Mouse (Mus musculus) forebrain, embryonic 10.5 days (tissue): ENCODE results near the gene Naalad2. TPM values are rescaled to one million over a fixed set of nuclear protein-coding genes. Genes with fewer than 3 reads are reported as not detected.
"Not testable (repeated sequence)": the region's sequence is repeated elsewhere in the genome, so short reads cannot be mapped to it uniquely, and the experiment has no call there.

ENCODE experiments used
- DNase-seq: peaks from one replicate; pipeline ENCODE4 v3.0.0-alpha.2; 2017; ENCODE audit warnings: low spot score; ENCODE audit errors: extremely low spot score
- H3K27ac ChIP-seq: fragments of 300-500 bp; sonication (generic); 2 replicates; pipeline ENCODE4 v1.5.1; 2016; ENCODE audit warnings: mild to moderate bottlenecking
- H3K27me3 ChIP-seq: fragments of 300-500 bp; sonication (generic); 2 replicates; pipeline ENCODE4 v1.6.1; 2016; ENCODE audit warnings: mild to moderate bottlenecking; ENCODE audit not compliant: poor library complexity, severe bottlenecking
- H3K36me3 ChIP-seq: fragments of 300-500 bp; sonication (generic); replicated peaks from 2 replicates; pipeline ENCODE4 v1.6.1; 2016; ENCODE audit warnings: mild to moderate bottlenecking, moderate library complexity
- H3K4me1 ChIP-seq: fragments of 300-500 bp; sonication (generic); 2 replicates; pipeline ENCODE4 v1.6.1; 2016
- H3K4me3 ChIP-seq: fragments of 300-500 bp; sonication (generic); 2 replicates; pipeline ENCODE4 v1.5.1; 2016; ENCODE audit warnings: mild to moderate bottlenecking, moderate library complexity
- H3K9me3 ChIP-seq: fragments of 300-500 bp; sonication (generic); 2 replicates; pipeline ENCODE4 v1.6.1; 2016; ENCODE audit warnings: mild to moderate bottlenecking, moderate library complexity
- WGBS: fragments of 180-500 bp; shearing (Covaris S2); methylation state at CpG from one replicate; pipeline ENCODE4 v1.1.7; 2016; 5-methylcytosine and 5-hydroxymethylcytosine counted together
- polyA plus RNA-seq: library from polyadenylated mRNA; unstranded; fragments of >200 nt; fragmentation: Nextera tagmentation; extraction: Ambion mirVana; gene quantifications from 2 replicates; pipeline ENCODE4 v1.2.1, GENCODE M21; 2016

Gene Naalad2
- polyA plus RNA-seq, 1 experiment from 2014 or later, result 0.33 TPM

DNA sequence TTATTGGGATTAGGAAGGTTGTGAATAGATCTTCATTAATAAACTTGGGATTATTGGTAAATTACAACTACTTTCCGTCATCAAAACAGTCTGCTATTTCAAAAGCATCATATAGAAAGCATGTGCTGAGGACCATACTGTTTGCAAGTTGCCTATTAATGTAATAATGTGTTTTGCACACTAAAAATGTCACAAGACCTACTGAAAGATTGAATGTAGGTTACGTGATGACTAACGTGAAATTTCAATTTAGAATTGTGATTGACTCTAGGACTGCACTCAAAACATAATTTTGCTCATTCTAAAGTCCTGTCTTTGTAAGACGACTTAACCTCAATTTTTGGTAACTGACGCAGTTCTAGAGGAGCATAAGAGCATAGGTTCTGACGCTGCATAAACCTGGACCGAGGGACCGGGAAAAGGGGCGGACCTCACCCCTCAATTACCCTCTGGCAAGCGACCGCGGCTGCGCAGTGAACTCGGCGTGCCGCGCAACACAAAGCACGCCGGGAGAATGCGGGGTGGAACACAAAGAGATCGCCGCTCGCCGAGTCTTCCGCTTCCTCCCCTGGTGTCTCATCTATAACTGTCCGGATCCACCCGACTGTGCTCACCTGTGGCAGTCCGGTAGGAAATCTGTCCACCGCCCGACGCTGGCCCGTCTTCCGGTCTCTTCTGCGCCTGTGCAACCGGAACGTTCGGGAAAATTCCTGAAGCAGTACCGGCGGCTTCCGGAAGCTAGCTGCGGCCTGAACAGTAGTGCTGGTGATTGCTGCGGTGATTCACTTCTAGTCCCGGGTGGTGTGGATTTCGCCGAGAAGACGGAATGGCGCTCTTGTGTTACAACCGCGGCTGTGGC lies 111.0 kb downstream of the Naalad2 start, which contains the start of gene Chordc1:
TSS of gene Chordc1 (plus strand) at position 555 of the 859 bp plus-strand sequence.
- H3K27ac ChIP-seq, result peak within 1 kb of the TSS; percentile 96
- DNase-seq, result peak; percentile 95
- H3K4me1 ChIP-seq, result peaks cover 16% of the 10 kb centered on the region
- H3K4me3 ChIP-seq, result peak within 1 kb of the TSS; percentile 83
- WGBS, result 4% methylated on average over 49 of the region's 49 CpGs
- H3K9me3 ChIP-seq, result no peaks in the 10 kb centered on the region
- H3K36me3 ChIP-seq, result peaks cover 13% of the 10 kb centered on the region
- H3K27me3 ChIP-seq, result no peaks in the 10 kb centered on the region

- WGBS, result 34% methylated on average over 5 of the region's 5 CpGs
- not testable (repeated sequence) for H3K36me3 ChIP-seq, H3K4me3 ChIP-seq, H3K27me3 ChIP-seq, H3K4me1 ChIP-seq, H3K9me3 ChIP-seq, DNase-seq, H3K27ac ChIP-seq
Observed at GRCm38 (mm10) chr9:18278693-18279092, 124.1 kb downstream of the Naalad2 start.

- 65% methylated on average over 1 of the region's 1 CpGs for WGBS
- no peak for DNase-seq
- no peak overlapping the region for H3K27ac ChIP-seq
Observed at GRCm38 (mm10) chr9:18277497-18277896, 125.3 kb downstream of the Naalad2 start.

DNA sequence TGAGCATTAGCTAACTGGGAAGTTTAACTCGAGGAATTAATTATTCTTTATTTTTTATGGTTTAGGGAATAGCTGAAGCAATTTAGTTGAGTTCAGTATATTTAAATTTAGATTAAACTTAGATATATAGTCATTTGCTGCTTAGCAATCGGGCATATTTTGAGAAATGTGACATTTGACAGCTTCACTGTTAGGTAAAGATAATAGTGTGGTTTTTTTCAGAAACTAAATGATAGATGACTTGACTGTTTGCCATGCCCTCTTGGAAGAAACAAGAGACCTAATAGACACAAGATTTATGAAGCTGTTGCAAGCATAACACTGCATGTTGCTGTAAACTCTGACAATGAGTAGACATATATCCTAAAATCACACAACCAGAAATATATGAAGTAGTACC lies 126.0 kb downstream of the Naalad2 start:
- Histone ChIP-seq H3K9me3 (no peaks in the 10 kb centered on the region), H3K27ac (no peak overlapping the region), H3K4me3 (no peak overlapping the region), H3K36me3 (no peaks in the 10 kb centered on the region), H3K4me1 (no peaks in the 10 kb centered on the region), H3K27me3 (no peaks in the 10 kb centered on the region)
- WGBS, result 71% methylated on average over 2 of the region's 2 CpGs
- no peak for DNase-seq

More at GRCm38 (mm10) chr9:18277497-18277896, 125.3 kb downstream of the Naalad2 start:
- Histone ChIP-seq H3K27me3 (no peaks in the 10 kb centered on the region), H3K36me3 (no peaks in the 10 kb centered on the region), H3K4me1 (no peaks in the 10 kb centered on the region), H3K9me3 (no peaks in the 10 kb centered on the region), H3K4me3 (no peak overlapping the region)

- H3K27ac ChIP-seq, result no peak overlapping the region
- DNase-seq, result no peak
- H3K36me3 ChIP-seq, result no peaks in the 10 kb centered on the region
- H3K4me3 ChIP-seq, result no peak overlapping the region
- H3K4me1 ChIP-seq, result no peaks in the 10 kb centered on the region
- no peaks in the 10 kb centered on the region for H3K27me3 ChIP-seq
- 95% methylated on average over 1 of the region's 1 CpGs for WGBS
- no peaks in the 10 kb centered on the region for H3K9me3 ChIP-seq
Observed at GRCm38 (mm10) chr9:18275901-18276300, 126.9 kb downstream of the Naalad2 start.

Other genes starting within 250 kb of the Naalad2 start
- gene Chordc1, start 110.9 kb downstream of the Naalad2 start, polyA plus RNA-seq, result 130 and 160 TPM in 2 replicates
- gene Ubtfl1, start 1.4 kb upstream of the Naalad2 start, polyA plus RNA-seq, result not detected in 2 replicates
- not detected in 2 replicates for gene Mbd3l2, start 27.7 kb upstream of the Naalad2 start, polyA plus RNA-seq
- gene Zfp558, start 75.3 kb upstream of the Naalad2 start, polyA plus RNA-seq, result 8.3 and 9.8 TPM in 2 replicates
- gene Mbd3l1, start 75.4 kb upstream of the Naalad2 start, polyA plus RNA-seq, result not detected in 2 replicates